In genomic region chr2:146224141-146224540, GRCm38 (mm10) we compare ENCODE assay signal across 10 mouse cellular contexts. TPM values are rescaled to one million over a fixed set of nuclear protein-coding genes. Genes with fewer than 3 reads are reported as not detected.
DNase-seq lines count a peak whose midpoint lies in the region; ATAC-seq and TF ChIP-seq lines count a peak whose summit lies in the region.
"Had no signal": no experiment of that assay in that cellular context is flagged by ENCODE, and none has a peak within 500 bp of the region (broad histone marks: within the 10 kb centered on the region; RNA-seq: fewer than 3 reads in every experiment).

No protein-coding gene starts in this region.

- H3K4me3 ChIP-seq in ES-Bruce4 (ENCODE audit: low read depth, low read length), result peak overlapping the region; percentile 58
- H3K4me3 ChIP-seq in embryonic facial prominence, embryonic 12.5 days, result peak overlapping the region; percentile 53
- H3K4me3 ChIP-seq in hindbrain, embryonic 11.5 days (ENCODE audit: low read depth, low read length), result peak overlapping the region; percentile 67
- peak overlapping the region; percentile 77 for H3K4me3 ChIP-seq in midbrain, embryonic 14.5 days (replicated peaks; ENCODE audit: low read depth, low read length)
- H3K4me3 ChIP-seq in kidney, adult 2 months (ENCODE audit: insufficient read depth, low read depth, low read length), result no peak overlapping the region

- no peaks in the 10 kb centered on the region for H3K9me3 ChIP-seq in ES-Bruce4 (replicated peaks; ENCODE audit: control insufficient read depth, insufficient read depth, low read length, poor library complexity, severe bottlenecking)
- H3K9me3 ChIP-seq in embryonic facial prominence, embryonic 12.5 days, result no peaks in the 10 kb centered on the region
- no peaks in the 10 kb centered on the region for H3K9me3 ChIP-seq in hindbrain, embryonic 11.5 days (ENCODE audit: control insufficient read depth, low read length)
- no peaks in the 10 kb centered on the region for H3K9me3 ChIP-seq in midbrain, embryonic 14.5 days (ENCODE audit: control insufficient read depth, low read length)

- WGBS in embryonic facial prominence, embryonic 12.5 days, result 12% methylated on average over 7 of the region's 7 CpGs
- WGBS in hindbrain, embryonic 11.5 days, result 7% methylated on average over 7 of the region's 7 CpGs
- 5% methylated on average over 7 of the region's 7 CpGs for WGBS in midbrain, embryonic 14.5 days
- 9% methylated on average over 7 of the region's 7 CpGs for WGBS in kidney, adult 2 months

- no peak for ATAC-seq in embryonic facial prominence, embryonic 12.5 days (ENCODE audit: insufficient number of reproducible peaks, insufficient read depth, low FRiP score, low TSS enrichment)
- no peak for ATAC-seq in hindbrain, embryonic 11.5 days (ENCODE audit: low FRiP score)
- no peak for ATAC-seq in midbrain, embryonic 14.5 days (ENCODE audit: low FRiP score, low TSS enrichment)

- TF ChIP-seq POLR2A in ES-Bruce4 (IDR thresholded peaks at IDR 0.05; ENCODE audit: insufficient read depth, low read length), result no peak
- no peak for TF ChIP-seq POLR2A in kidney, adult 2 months (IDR thresholded peaks at IDR 0.05; ENCODE audit: low read depth, low read length)

- H3K9ac ChIP-seq in ES-Bruce4 (ENCODE audit: low read depth, poor library complexity, severe bottlenecking), result no peak overlapping the region
- no peak overlapping the region for H3K9ac ChIP-seq in embryonic facial prominence, embryonic 12.5 days
- H3K9ac ChIP-seq in hindbrain, embryonic 11.5 days (ENCODE audit: low read depth, low read length), result peak overlapping the region; percentile 76
- peak overlapping the region; percentile 92 for H3K9ac ChIP-seq in midbrain, embryonic 14.5 days (replicated peaks; ENCODE audit: low read length)

- no peaks in the 10 kb centered on the region for H3K36me3 ChIP-seq in ES-Bruce4 (ENCODE audit: control insufficient read depth, insufficient read depth, low read length, poor library complexity, severe bottlenecking)
- no peaks in the 10 kb centered on the region for H3K36me3 ChIP-seq in embryonic facial prominence, embryonic 12.5 days
- no peaks in the 10 kb centered on the region for H3K36me3 ChIP-seq in hindbrain, embryonic 11.5 days (ENCODE audit: control insufficient read depth, insufficient read depth, low read length)
- H3K36me3 ChIP-seq in midbrain, embryonic 14.5 days (ENCODE audit: control insufficient read depth, insufficient read depth, low read length), result no peaks in the 10 kb centered on the region
- no peaks in the 10 kb centered on the region for H3K36me3 ChIP-seq in kidney, adult 2 months (ENCODE audit: control insufficient read depth, insufficient read depth, low read length)

- DNase-seq in hindbrain, embryonic 11.5 days (ENCODE audit: low spot score), result no peak
- peak; percentile 46 for DNase-seq in midbrain, embryonic 14.5 days
- DNase-seq in kidney, adult 2 months, result no peak
- no peak for DNase-seq in spleen, postnatal 14 days (ENCODE audit: low spot score in 2 of 2)
- DNase-seq in right cerebral cortex, postnatal 14 days, result no peak

- H3K4me2 ChIP-seq in embryonic facial prominence, embryonic 12.5 days (replicated peaks), result peak overlapping the region; percentile 96
- H3K4me2 ChIP-seq in hindbrain, embryonic 11.5 days (replicated peaks; ENCODE audit: low read depth, low read length), result peak overlapping the region; percentile 82
- H3K4me2 ChIP-seq in midbrain, embryonic 14.5 days (ENCODE audit: low read length), result peak overlapping the region; percentile 90

- no peaks in the 10 kb centered on the region for H3K4me1 ChIP-seq in ES-Bruce4 (ENCODE audit: control insufficient read depth, insufficient read depth, low read length)
- H3K4me1 ChIP-seq in embryonic facial prominence, embryonic 12.5 days, result peaks cover 21% of the 10 kb centered on the region
- peaks cover 5% of the 10 kb centered on the region for H3K4me1 ChIP-seq in hindbrain, embryonic 11.5 days (replicated peaks; ENCODE audit: control insufficient read depth, insufficient read depth, low read length)
- H3K4me1 ChIP-seq in midbrain, embryonic 14.5 days (ENCODE audit: control insufficient read depth, insufficient read depth, low read length), result peaks cover 35% of the 10 kb centered on the region
- H3K4me1 ChIP-seq in kidney, adult 2 months (ENCODE audit: control insufficient read depth, insufficient read depth, low read length), result no peaks in the 10 kb centered on the region

- H3K27me3 ChIP-seq in ES-Bruce4 (ENCODE audit: control insufficient read depth, insufficient read depth, low read length, poor library complexity, severe bottlenecking), result peaks cover 24% of the 10 kb centered on the region
- H3K27me3 ChIP-seq in embryonic facial prominence, embryonic 12.5 days, result peaks cover 87% of the 10 kb centered on the region
- H3K27me3 ChIP-seq in hindbrain, embryonic 11.5 days (ENCODE audit: control insufficient read depth, insufficient read depth, low read length), result peaks cover 48% of the 10 kb centered on the region
- peaks cover 16% of the 10 kb centered on the region for H3K27me3 ChIP-seq in midbrain, embryonic 14.5 days (ENCODE audit: control insufficient read depth, insufficient read depth, low read length)
- H3K27me3 ChIP-seq in kidney, adult 2 months (replicated peaks; ENCODE audit: control insufficient read depth, insufficient read depth, low read length), result peaks cover 20% of the 10 kb centered on the region
- H3K27me3 ChIP-seq: CH12.LX had no signal

- TF ChIP-seq CTCF in ES-Bruce4 (IDR thresholded peaks at IDR 0.05; ENCODE audit: low read depth, low read length), result no peak
- TF ChIP-seq CTCF in kidney, adult 2 months (conservative IDR thresholded peaks at IDR 0.05; ENCODE audit: insufficient read depth, insufficient read length, low read depth, low read length), result no peak

- H3K27ac ChIP-seq in ES-Bruce4 (ENCODE audit: insufficient read depth, low read length), result no peak overlapping the region
- no peak overlapping the region for H3K27ac ChIP-seq in embryonic facial prominence, embryonic 12.5 days
- H3K27ac ChIP-seq in hindbrain, embryonic 11.5 days (ENCODE audit: low read depth, low read length), result peak overlapping the region; percentile 94
- peak overlapping the region; percentile 98 for H3K27ac ChIP-seq in midbrain, embryonic 14.5 days (replicated peaks; ENCODE audit: low read depth, low read length)
- no peak overlapping the region for H3K27ac ChIP-seq in kidney, adult 2 months (ENCODE audit: insufficient read depth, low read depth, low read length)

- no peak for TF ChIP-seq EP300 in ES-Bruce4 (IDR thresholded peaks at IDR 0.05; ENCODE audit: insufficient read depth, low read depth, low read length)

RNA-seq across cellular contexts. Expression of gene Insm1, which starts 2.4 kb away (rescaled TPM):
- polyA plus RNA-seq in ES-Bruce4 (2011; ENCODE audit: insufficient read depth, insufficient read length, low read depth, missing spikeins), result 0.90 and 0.93 TPM in 2 replicates
- 2.0 and 2.2 TPM in 2 replicates for polyA plus RNA-seq in embryonic facial prominence, embryonic 12.5 days (2016; fragmentation: Nextera tagmentation; extraction: Ambion mirVana)
- 11.9 and 12.3 TPM in 2 replicates for polyA plus RNA-seq in hindbrain, embryonic 11.5 days (2014; fragmentation: Nextera tagmentation; extraction: Ambion mirVana)
- polyA plus RNA-seq in midbrain, embryonic 14.5 days (2014; fragmentation: Nextera tagmentation; extraction: Ambion mirVana), result 5.8 and 7.6 TPM in 2 replicates
- 0.17 TPM in 1 of 2 replicates, not detected in the other for polyA plus RNA-seq in kidney, adult 2 months (2012; rRNA removed)
- polyA plus RNA-seq: heart, embryonic 11.5 days; liver, embryonic 16.5 days had no signal

Comparison
In these comparisons a context has a peak if more than half of its experiments do, and no peak if none do; other contexts are left out.
1. H3K27ac ChIP-seq: peak in hindbrain, embryonic 11.5 days (single experiment) and midbrain, embryonic 14.5 days (single experiment); none in ES-Bruce4 (single experiment), embryonic facial prominence, embryonic 12.5 days (single experiment) and kidney, adult 2 months (single experiment).
2. H3K9ac ChIP-seq: peak in hindbrain, embryonic 11.5 days (single experiment) and midbrain, embryonic 14.5 days (single experiment); none in ES-Bruce4 (single experiment) and embryonic facial prominence, embryonic 12.5 days (single experiment).
3. Peak in every context shown above with its lines, with median percentiles within 50 percentile points of each other: H3K4me2 ChIP-seq.